Mouse (Mus musculus) lung, embryonic 16.5 days (tissue): ENCODE data around the gene Cfap45. TPM values are rescaled to one million over a fixed set of nuclear protein-coding genes. Genes with fewer than 3 reads are reported as not detected.

Experiments used
- ATAC-seq: fragments of 200-750 bp; cut with Nextera tagmentation; 2 replicates; pipeline ENCODE4 v1.8.0; 2017; ENCODE audit warnings: low read depth, mild to moderate bottlenecking, moderate library complexity
- H3K27ac ChIP-seq: fragments of 300-500 bp; sonication (generic); 2 replicates; pipeline ENCODE4 v1.5.1; 2014; ENCODE audit warnings: mild to moderate bottlenecking, control low read depth, low read length
- H3K27me3 ChIP-seq: fragments of 300-500 bp; sonication (generic); 2 replicates; pipeline ENCODE4 v1.6.1; 2014; ENCODE audit warnings: low read depth, low read length, mixed read lengths; ENCODE audit not compliant: control insufficient read depth, insufficient read depth
- H3K36me3 ChIP-seq: fragments of 300-500 bp; sonication (generic); 2 replicates; pipeline ENCODE4 v1.6.1; 2014; ENCODE audit warnings: low read length; ENCODE audit not compliant: control insufficient read depth, insufficient read depth
- H3K4me1 ChIP-seq: fragments of 300-500 bp; sonication (generic); replicated peaks from 2 replicates; pipeline ENCODE4 v1.6.1; 2014; ENCODE audit warnings: low read length, mixed read lengths; ENCODE audit not compliant: control insufficient read depth, insufficient read depth
- H3K4me2 ChIP-seq: fragments of 300-500 bp; sonication (generic); 2 replicates; pipeline ENCODE4 v1.6.1; 2014; ENCODE audit warnings: low read depth, low read length, control low read depth
- H3K4me3 ChIP-seq: fragments of 300-500 bp; sonication (generic); 2 replicates; pipeline ENCODE4 v1.5.1; 2014; ENCODE audit warnings: mild to moderate bottlenecking, low read length, control low read depth
- H3K9ac ChIP-seq: fragments of 300-500 bp; sonication (generic); 2 replicates; pipeline ENCODE4 v1.6.1; 2014; ENCODE audit warnings: low read length, control low read depth
- H3K9me3 ChIP-seq: fragments of 300-500 bp; sonication (generic); 2 replicates; pipeline ENCODE4 v1.6.1; 2016; ENCODE audit warnings: low read length; ENCODE audit not compliant: control insufficient read depth
- WGBS: fragments of 180-500 bp; shearing (Covaris S2); extraction: QIAGEN DNeasy Blood & Tissue Kit; methylation state at CpG from one replicate; pipeline ENCODE4 v1.1.7; 2014; 5-methylcytosine and 5-hydroxymethylcytosine counted together
- polyA plus RNA-seq: library from polyadenylated mRNA; unstranded; fragments of >200 nt; fragmentation: Nextera tagmentation; extraction: Ambion mirVana; gene quantifications from 2 replicates; pipeline ENCODE4 v1.2.1, GENCODE M21; 2015

Gene Cfap45
- 15.4 and 19.2 TPM in 2 replicates for polyA plus RNA-seq

- H3K9ac ChIP-seq: peak within 1 kb of the TSS; percentile 55
- peaks cover 49% of the 10 kb centered on the region for H3K4me1 ChIP-seq
- WGBS: 3% methylated on average over 28 of the region's 28 CpGs
- H3K36me3 ChIP-seq: no peaks in the 10 kb centered on the region
- H3K27me3 ChIP-seq: no peaks in the 10 kb centered on the region
- H3K27ac ChIP-seq: peak within 1 kb of the TSS; percentile 83
- peak within 1 kb of the TSS; percentile 65 for H3K4me2 ChIP-seq
- peaks cover 6% of the 10 kb centered on the region for H3K9me3 ChIP-seq
- peak within 1 kb of the TSS; percentile 49 for H3K4me3 ChIP-seq
- peak; percentile 76 for ATAC-seq
Measured at GRCm38 (mm10) chr1:172520576-172521440, at the start of gene Cfap45. Gene Cfap45 (plus strand): TSS chr1:172520801.

GRCm38 (mm10) chr1:172472909-172473308, 47.7 kb upstream of the Cfap45 start:
- Histone ChIP-seq H3K9ac (no peak overlapping the region), H3K27me3 (no peaks in the 10 kb centered on the region), H3K4me3 (no peak overlapping the region), H3K9me3 (no peaks in the 10 kb centered on the region), H3K36me3 (no peaks in the 10 kb centered on the region), H3K4me1 (peaks cover 10% of the 10 kb centered on the region), H3K27ac (no peak overlapping the region), H3K4me2 (no peak overlapping the region)
- ATAC-seq: no peak

DNA sequence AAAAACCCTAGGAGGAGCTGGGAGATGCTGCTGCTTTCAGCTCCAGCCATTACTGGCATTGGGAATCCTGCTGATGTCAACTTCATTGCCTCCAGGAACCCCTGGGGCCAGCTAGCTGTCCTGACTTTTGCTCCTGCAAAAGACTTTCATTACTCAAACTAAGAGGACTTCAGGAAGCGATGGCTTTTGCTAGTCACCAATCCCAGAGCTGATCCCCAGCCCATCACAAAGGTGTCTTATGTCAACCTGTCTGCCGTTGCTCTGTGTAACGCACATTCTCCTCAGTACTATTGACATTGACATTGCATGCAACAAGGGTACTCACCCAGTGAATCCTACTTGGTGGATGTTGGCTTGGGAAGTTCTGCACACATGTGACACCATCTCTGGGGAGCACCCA, 46.4 kb upstream of the Cfap45 start:
- Histone ChIP-seq H3K4me1 (peaks cover 10% of the 10 kb centered on the region), H3K27me3 (no peaks in the 10 kb centered on the region), H3K9me3 (no peaks in the 10 kb centered on the region), H3K4me3 (no peak overlapping the region), H3K4me2 (no peak overlapping the region), H3K9ac (no peak overlapping the region), H3K36me3 (no peaks in the 10 kb centered on the region), H3K27ac (no peak overlapping the region)
- ATAC-seq: no peak
- 75% methylated on average over 3 of the region's 3 CpGs for WGBS

DNA sequence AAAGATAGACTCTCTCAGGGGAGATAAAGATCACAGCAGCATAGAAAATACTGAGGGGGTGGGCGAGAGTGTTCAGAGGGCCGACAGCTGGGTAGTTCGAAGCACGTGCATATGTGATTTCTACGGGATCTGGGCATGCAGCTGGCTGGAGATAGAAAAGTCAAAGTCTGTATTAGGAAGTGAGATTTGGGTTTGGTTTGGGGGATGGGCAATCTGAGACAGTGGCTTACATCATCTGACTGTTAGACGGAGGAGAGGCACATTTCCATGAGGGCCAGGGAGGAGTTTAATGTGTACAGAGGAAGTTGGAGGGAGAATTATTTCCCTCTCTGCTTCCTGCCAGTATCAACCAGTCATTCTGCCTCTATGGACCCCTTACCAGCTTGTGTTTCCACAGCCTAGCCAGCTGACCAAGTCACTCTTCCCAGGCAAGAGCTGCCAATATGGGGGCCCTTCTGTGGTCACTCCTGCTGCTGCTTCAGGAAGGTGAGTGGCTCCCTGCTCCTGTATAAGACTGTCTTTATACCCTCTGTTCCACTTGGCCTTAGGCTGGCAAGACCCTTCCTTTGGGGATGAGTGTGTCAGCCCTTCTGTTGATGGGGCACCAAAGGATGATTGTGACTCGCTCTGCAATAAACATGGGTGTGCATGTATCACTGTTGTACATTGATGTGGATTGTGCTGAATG, 45.4 kb upstream of the Cfap45 start, which contains the start of gene Slamf9:
Slamf9 (plus strand) TSS at position 305 of the 688 bp plus-strand sequence.
- Histone ChIP-seq H3K27me3 (no peaks in the 10 kb centered on the region), H3K9ac (no peak within 1 kb of the TSS), H3K4me1 (peaks cover 2% of the 10 kb centered on the region; the same call in 1 of the 2 replicates), H3K9me3 (no peaks in the 10 kb centered on the region), H3K4me3 (no peak within 1 kb of the TSS), H3K27ac (no peak within 1 kb of the TSS), H3K36me3 (no peaks in the 10 kb centered on the region), H3K4me2 (no peak within 1 kb of the TSS)
- ATAC-seq: peak; percentile 59
- 38% methylated on average over 7 of the region's 7 CpGs for WGBS

GRCm38 (mm10) chr1:172478020-172478419, 42.6 kb upstream of the Cfap45 start:
- no peak for ATAC-seq
- Histone ChIP-seq H3K9ac (no peak overlapping the region), H3K4me1 (peaks cover 18% of the 10 kb centered on the region), H3K9me3 (no peaks in the 10 kb centered on the region), H3K27ac (no peak overlapping the region), H3K4me3 (no peak overlapping the region), H3K36me3 (no peaks in the 10 kb centered on the region), H3K27me3 (no peaks in the 10 kb centered on the region), H3K4me2 (no peak overlapping the region)
- WGBS: 74% methylated on average over 5 of the region's 5 CpGs

DNA sequence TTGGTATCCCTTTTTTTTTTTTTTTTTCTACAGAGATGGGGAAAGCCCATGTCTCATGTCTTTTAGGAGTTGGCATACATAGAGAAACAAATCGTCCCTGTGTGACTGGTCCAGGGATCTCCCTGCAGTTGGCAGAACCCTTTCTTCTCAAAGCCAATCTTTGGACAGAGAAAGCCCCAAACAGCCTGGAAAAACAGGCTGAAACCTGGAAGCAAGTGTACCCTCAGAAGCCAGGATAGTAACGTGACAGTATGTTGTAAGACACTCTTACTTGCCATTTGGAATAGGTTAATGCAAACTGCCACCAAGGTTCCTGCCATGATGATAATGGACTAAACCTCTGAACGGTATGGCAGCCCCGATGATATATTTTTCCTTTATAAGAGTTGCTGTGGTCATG, 40.2 kb upstream of the Cfap45 start:
- H3K4me3 ChIP-seq: no peak overlapping the region
- H3K27ac ChIP-seq: no peak overlapping the region
- H3K9ac ChIP-seq: no peak overlapping the region
- no peaks in the 10 kb centered on the region for H3K27me3 ChIP-seq
- no peak for ATAC-seq
- no peaks in the 10 kb centered on the region for H3K36me3 ChIP-seq
- H3K4me1 ChIP-seq: peaks cover 30% of the 10 kb centered on the region
- H3K4me2 ChIP-seq: no peak overlapping the region
- H3K9me3 ChIP-seq: no peaks in the 10 kb centered on the region
- 85% methylated on average over 4 of the region's 4 CpGs for WGBS

GRCm38 (mm10) chr1:172481111-172481510, 39.5 kb upstream of the Cfap45 start:
- H3K27me3 ChIP-seq: no peaks in the 10 kb centered on the region
- peak overlapping the region; percentile 93 for H3K27ac ChIP-seq
- peak overlapping the region; percentile 70 for H3K9ac ChIP-seq
- no peaks in the 10 kb centered on the region for H3K9me3 ChIP-seq
- WGBS: 10% methylated on average over 13 of the region's 13 CpGs
- peaks cover 34% of the 10 kb centered on the region for H3K4me1 ChIP-seq
- no peaks in the 10 kb centered on the region for H3K36me3 ChIP-seq
- peak; percentile 0; the same call in 1 of the 2 replicates for ATAC-seq
- H3K4me3 ChIP-seq: peak overlapping the region; percentile 65
- H3K4me2 ChIP-seq: peak overlapping the region; percentile 94

DNA sequence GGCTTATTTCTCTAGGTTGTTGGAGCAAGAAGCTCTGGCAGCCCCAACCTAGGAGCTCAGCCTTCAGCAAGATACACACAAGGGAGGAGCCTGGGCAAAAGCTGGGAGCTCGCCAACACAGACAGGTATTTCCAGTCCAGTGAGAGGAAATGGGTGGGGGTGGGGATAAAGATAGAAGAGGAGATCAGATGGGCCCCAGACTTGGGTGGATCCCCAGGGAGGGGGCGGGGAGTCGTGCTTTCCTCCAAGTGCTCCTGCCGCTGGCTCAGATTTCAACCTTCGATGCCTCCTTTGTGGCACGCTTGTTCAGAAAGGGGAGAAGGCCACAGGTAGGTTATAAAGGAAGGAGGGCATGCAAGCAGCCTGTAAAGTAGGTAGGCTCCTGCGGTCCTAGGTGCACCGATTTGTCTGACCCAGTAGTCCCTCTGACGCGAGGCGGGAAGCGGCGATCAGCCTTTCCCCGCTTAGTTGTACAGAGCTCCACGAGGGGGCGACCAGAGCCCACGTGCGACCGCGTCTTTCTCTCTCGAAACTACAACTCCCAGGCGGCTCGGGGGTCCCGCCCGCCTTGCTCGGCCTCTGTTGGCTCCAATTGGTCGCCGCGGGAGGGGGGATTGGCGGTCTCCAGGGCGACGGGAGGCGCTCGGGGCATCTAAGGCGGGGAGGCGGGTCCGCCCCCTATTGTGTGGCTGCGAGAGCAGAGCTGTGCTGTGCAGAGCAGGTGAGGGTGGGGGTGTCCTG, 38.9 kb upstream of the Cfap45 start, which contains the start of gene Igsf9:
Igsf9 (plus strand) TSS at position 249 of the 741 bp plus-strand sequence.
- peaks cover 34% of the 10 kb centered on the region for H3K4me1 ChIP-seq
- H3K27ac ChIP-seq: peak within 1 kb of the TSS; percentile 93
- H3K9me3 ChIP-seq: no peaks in the 10 kb centered on the region
- H3K27me3 ChIP-seq: no peaks in the 10 kb centered on the region
- no peaks in the 10 kb centered on the region for H3K36me3 ChIP-seq
- WGBS: under 1% methylated on average over 38 of the region's 38 CpGs
- peak within 1 kb of the TSS; percentile 65 for H3K4me3 ChIP-seq
- H3K4me2 ChIP-seq: peak within 1 kb of the TSS; percentile 94
- peak; percentile 97 for ATAC-seq
- H3K9ac ChIP-seq: peak within 1 kb of the TSS; percentile 70
